Mouse (Mus musculus): ENCODE measurements around the gene Itpk1.

The Itpk1 gene

DNA sequence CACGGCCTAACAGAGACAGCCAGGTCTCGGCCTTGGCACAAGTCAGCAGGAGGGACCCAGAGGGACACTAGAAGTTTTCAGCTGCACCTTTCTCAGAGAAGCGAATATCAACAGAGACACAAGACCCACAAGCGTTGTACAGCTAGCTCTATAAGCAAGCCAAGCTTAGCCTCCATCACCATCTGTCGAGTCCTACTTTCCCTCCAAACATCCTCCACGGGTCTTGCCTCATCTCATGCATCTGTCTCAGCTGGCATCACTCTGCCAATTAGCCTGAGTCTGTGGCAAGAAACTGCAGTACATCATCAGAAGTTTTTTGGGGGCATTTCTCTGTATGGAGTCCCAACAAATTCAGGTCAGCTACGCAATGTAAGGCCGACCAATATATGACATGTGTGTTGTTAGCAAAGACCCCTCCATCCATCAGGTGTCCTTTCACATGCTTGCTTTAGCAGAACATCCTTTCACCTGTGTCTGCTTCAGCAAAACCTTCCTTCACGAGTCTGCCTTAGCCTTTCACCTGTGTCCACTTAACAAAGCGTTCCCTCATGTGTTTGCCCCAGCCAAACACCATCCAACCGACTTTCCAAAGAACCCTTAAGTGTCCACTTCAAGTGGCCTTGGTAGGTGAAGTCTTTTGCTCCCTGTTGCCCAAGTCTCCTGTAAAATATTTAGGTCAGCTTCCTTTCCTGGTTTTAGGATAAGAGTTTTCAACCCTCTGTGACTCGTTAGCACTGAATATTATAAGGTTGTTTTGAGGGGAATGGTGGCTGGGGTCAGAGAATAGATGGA lies 184.6 kb downstream of the Itpk1 start:
- no peak for TF ChIP-seq GATA4 (IDR thresholded peaks at IDR 0.05; ENCODE audit: insufficient replicate concordance, low read length)

Data from liver, adult (tissue).